Mouse (Mus musculus): ENCODE measurements at regions not wholly inside any gene's neighbourhood (a gene's known extent, or its start where the extent isn't known, plus 50 kb on each side); places are given as distances from the start of the nearest gene placed in this dataset.

DNA sequence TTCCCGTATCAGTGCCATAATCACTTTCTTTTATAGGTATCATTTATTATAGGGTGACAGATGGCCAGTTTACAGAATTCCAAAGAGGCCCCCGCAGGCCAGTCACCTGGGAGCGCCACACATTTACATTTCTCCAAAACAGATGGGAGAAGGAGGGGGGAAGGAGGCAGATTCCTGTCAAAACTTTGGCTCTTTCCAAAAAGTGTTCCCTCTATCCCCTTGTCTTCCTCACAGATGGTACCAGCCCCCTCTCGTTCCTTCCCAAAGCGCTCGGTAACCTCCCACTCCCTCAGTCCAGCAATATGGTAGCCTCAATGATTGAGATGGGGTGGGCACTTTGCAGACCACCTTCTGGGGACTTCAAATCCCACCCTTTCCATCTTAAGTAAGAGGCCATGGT is 90.5 kb upstream of the Vash1 start:
- no peak for TF ChIP-seq CTCF (IDR thresholded peaks at IDR 0.05; ENCODE audit: insufficient read depth, low read length)
- TF ChIP-seq POLR2A (IDR thresholded peaks at IDR 0.05; ENCODE audit: borderline replicate concordance, extremely low read depth, low read depth, low read length): no peak
